Mouse (Mus musculus): ENCODE measurements around the gene Pxdc1. TPM values are rescaled to one million over a fixed set of nuclear protein-coding genes. Genes with fewer than 3 reads are reported as not detected.

The Pxdc1 gene
- polyA plus RNA-seq, 1 experiment from 2014 or later = 24.8 TPM

GRCm38 (mm10) chr13:34647221-34647620 is 6.1 kb downstream of the Pxdc1 start:
- peaks cover 29% of the 10 kb centered on the region for H3K4me1 ChIP-seq (ENCODE audit: insufficient read depth)
- ATAC-seq (no peak), DNase-seq (no peak)
- no peaks in the 10 kb centered on the region for H3K36me3 ChIP-seq (replicated peaks; ENCODE audit: insufficient read depth, low read length)
- H3K27me3 ChIP-seq (ENCODE audit: insufficient read depth, low read length) = peaks cover 13% of the 10 kb centered on the region
- no peak overlapping the region for H3K27ac ChIP-seq (ENCODE audit: low read depth)
- no peak overlapping the region for H3K4me2 ChIP-seq (ENCODE audit: low read depth, low read length)
- WGBS (ENCODE audit: insufficient replicate concordance) = 70% methylated on average over 8 of the region's 8 CpGs
- H3K4me3 ChIP-seq (ENCODE audit: low read depth, low read length) = no peak overlapping the region
- H3K9ac ChIP-seq (replicated peaks) = no peak overlapping the region; the same call in 1 of the 2 replicates
- H3K9me3 ChIP-seq (ENCODE audit: low read length) = no peaks in the 10 kb centered on the region
- no peak for TF ChIP-seq EP300 (IDR thresholded peaks at IDR 0.05; ENCODE audit: low read depth)
- TF ChIP-seq CTCF (IDR thresholded peaks at IDR 0.05; ENCODE audit: low read depth) = no peak

- Histone ChIP-seq H3K4me2 (ENCODE audit: low read depth, low read length) (peak overlapping the region; percentile 9; the same call in 1 of the 2 replicates), H3K4me1 (ENCODE audit: insufficient read depth) (peaks cover 29% of the 10 kb centered on the region), H3K27me3 (ENCODE audit: insufficient read depth, low read length) (peaks cover 3% of the 10 kb centered on the region), H3K27ac (ENCODE audit: low read depth) (no peak overlapping the region), H3K9me3 (ENCODE audit: low read length) (no peaks in the 10 kb centered on the region), H3K36me3 (replicated peaks; ENCODE audit: insufficient read depth, low read length) (no peaks in the 10 kb centered on the region), H3K4me3 (ENCODE audit: low read depth, low read length) (no peak overlapping the region), H3K9ac (replicated peaks) (no peak overlapping the region)
- TF ChIP-seq EP300 (IDR thresholded peaks at IDR 0.05; ENCODE audit: low read depth) = no peak
- no peak for TF ChIP-seq CTCF (IDR thresholded peaks at IDR 0.05; ENCODE audit: low read depth)
- DNase-seq (no peak), ATAC-seq (no peak)
- 53% methylated on average over 7 of the region's 7 CpGs for WGBS (ENCODE audit: insufficient replicate concordance)
These were observed 7.0 kb downstream of the Pxdc1 start for GRCm38 (mm10) chr13:34646240-34646750.

DNA sequence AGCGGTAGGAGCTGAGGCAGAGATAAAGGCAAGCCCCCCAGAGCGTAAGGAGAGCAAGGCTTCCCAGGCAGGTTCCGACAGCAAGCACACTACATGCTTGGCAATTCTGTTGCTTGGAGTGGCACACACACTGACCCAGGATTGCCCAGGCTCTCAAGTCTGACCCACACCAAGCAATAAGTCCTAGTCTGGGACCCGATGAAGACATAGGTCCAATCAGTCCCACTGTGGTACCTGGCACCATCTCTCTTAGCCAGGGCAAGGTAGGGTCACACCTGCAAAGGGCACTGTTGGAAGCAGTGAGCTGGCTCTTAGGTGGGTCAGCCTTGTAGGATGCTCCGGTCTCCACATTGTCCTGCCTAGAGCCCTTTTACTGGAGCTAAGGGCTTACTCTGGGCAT is 7.8 kb downstream of the Pxdc1 start:
- no peak for ATAC-seq
- Histone ChIP-seq H3K27me3 (ENCODE audit: insufficient read depth, low read length) (no peaks in the 10 kb centered on the region), H3K36me3 (replicated peaks; ENCODE audit: insufficient read depth, low read length) (no peaks in the 10 kb centered on the region), H3K27ac (ENCODE audit: low read depth) (no peak overlapping the region), H3K4me3 (ENCODE audit: low read depth, low read length) (no peak overlapping the region), H3K4me2 (ENCODE audit: low read depth, low read length) (no peak overlapping the region), H3K4me1 (ENCODE audit: insufficient read depth) (peaks cover 29% of the 10 kb centered on the region), H3K9ac (replicated peaks) (no peak overlapping the region), H3K9me3 (ENCODE audit: low read length) (no peaks in the 10 kb centered on the region)
- DNase-seq = no peak
- 85% methylated on average over 5 of the region's 5 CpGs for WGBS (ENCODE audit: insufficient replicate concordance)
- TF ChIP-seq EP300 (IDR thresholded peaks at IDR 0.05; ENCODE audit: low read depth) (no peak), CTCF (IDR thresholded peaks at IDR 0.05; ENCODE audit: low read depth) (no peak)

DNA sequence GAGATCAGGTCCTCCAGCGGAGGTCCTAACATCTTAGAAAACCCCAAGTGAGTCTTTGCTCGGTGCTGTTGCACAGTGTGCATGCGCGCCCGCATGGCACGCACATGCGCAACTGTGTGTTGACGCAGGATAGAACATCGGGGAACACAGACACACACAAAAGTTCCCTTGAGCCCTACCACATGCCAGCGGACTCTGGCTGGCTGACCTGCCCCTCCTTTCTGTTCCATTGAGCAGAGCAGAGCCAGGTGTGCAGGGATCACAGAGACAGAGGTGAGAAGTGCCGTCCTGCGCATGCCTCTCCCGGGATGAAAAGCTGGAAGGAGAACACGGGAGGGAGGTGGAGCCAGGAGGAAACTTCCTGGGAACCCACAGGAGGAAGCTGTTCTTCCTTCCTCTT is 8.9 kb downstream of the Pxdc1 start:
- TF ChIP-seq CTCF (IDR thresholded peaks at IDR 0.05; ENCODE audit: low read depth) = no peak
- TF ChIP-seq EP300 (IDR thresholded peaks at IDR 0.05; ENCODE audit: low read depth) = no peak
- H3K27ac ChIP-seq (ENCODE audit: low read depth) = no peak overlapping the region
- H3K4me2 ChIP-seq (ENCODE audit: low read depth, low read length) = no peak overlapping the region
- DNase-seq = no peak
- WGBS (ENCODE audit: insufficient replicate concordance) = 65% methylated on average over 14 of the region's 14 CpGs
- H3K36me3 ChIP-seq (replicated peaks; ENCODE audit: insufficient read depth, low read length) = no peaks in the 10 kb centered on the region
- H3K4me3 ChIP-seq (ENCODE audit: low read depth, low read length) = no peak overlapping the region
- no peaks in the 10 kb centered on the region for H3K9me3 ChIP-seq (ENCODE audit: low read length)
- no peak overlapping the region for H3K9ac ChIP-seq (replicated peaks)
- peaks cover 24% of the 10 kb centered on the region for H3K4me1 ChIP-seq (ENCODE audit: insufficient read depth)
- ATAC-seq = 0 out of 2 replicates have a peak, but pooled peaks have one; percentile 19
- H3K27me3 ChIP-seq (ENCODE audit: insufficient read depth, low read length) = no peaks in the 10 kb centered on the region

GRCm38 (mm10) chr13:34643926-34644325 is 9.4 kb downstream of the Pxdc1 start:
- no peak for TF ChIP-seq EP300 (IDR thresholded peaks at IDR 0.05; ENCODE audit: low read depth)
- no peak for TF ChIP-seq CTCF (IDR thresholded peaks at IDR 0.05; ENCODE audit: low read depth)
- 76% methylated on average over 4 of the region's 4 CpGs for WGBS (ENCODE audit: insufficient replicate concordance)
- no peak overlapping the region for H3K9ac ChIP-seq (replicated peaks)

GRCm38 (mm10) chr13:34642941-34643875 is 10.1 kb downstream of the Pxdc1 start:
- peaks cover 9% of the 10 kb centered on the region; the same call in 1 of the 2 replicates for H3K36me3 ChIP-seq (replicated peaks; ENCODE audit: insufficient read depth, low read length)
- no peak overlapping the region for H3K4me3 ChIP-seq (ENCODE audit: low read depth, low read length)
- peak; percentile 81 for DNase-seq
- H3K9me3 ChIP-seq (ENCODE audit: low read length) = no peaks in the 10 kb centered on the region
- H3K4me2 ChIP-seq (ENCODE audit: low read depth, low read length) = no peak overlapping the region
- 31% methylated on average over 7 of the region's 7 CpGs for WGBS (ENCODE audit: insufficient replicate concordance)
- no peak for ATAC-seq
- H3K27me3 ChIP-seq (ENCODE audit: insufficient read depth, low read length) = no peaks in the 10 kb centered on the region
- H3K27ac ChIP-seq (ENCODE audit: low read depth) = no peak overlapping the region
- H3K4me1 ChIP-seq (ENCODE audit: insufficient read depth) = peaks cover 15% of the 10 kb centered on the region
- TF ChIP-seq EP300 (IDR thresholded peaks at IDR 0.05; ENCODE audit: low read depth) = no peak
- peak; percentile 93 for TF ChIP-seq CTCF (IDR thresholded peaks at IDR 0.05; ENCODE audit: low read depth)
- H3K9ac ChIP-seq (replicated peaks) = no peak overlapping the region

More at GRCm38 (mm10) chr13:34643926-34644325, 9.4 kb downstream of the Pxdc1 start:
- H3K36me3 ChIP-seq (replicated peaks; ENCODE audit: insufficient read depth, low read length) = peaks cover 2% of the 10 kb centered on the region; the same call in 1 of the 2 replicates
- no peaks in the 10 kb centered on the region for H3K27me3 ChIP-seq (ENCODE audit: insufficient read depth, low read length)
- ATAC-seq = no peak
- H3K27ac ChIP-seq (ENCODE audit: low read depth) = no peak overlapping the region
- no peak overlapping the region for H3K4me3 ChIP-seq (ENCODE audit: low read depth, low read length)
- H3K4me1 ChIP-seq (ENCODE audit: insufficient read depth) = peaks cover 19% of the 10 kb centered on the region
- H3K4me2 ChIP-seq (ENCODE audit: low read depth, low read length) = no peak overlapping the region
- no peak for DNase-seq
- no peaks in the 10 kb centered on the region for H3K9me3 ChIP-seq (ENCODE audit: low read length)
